Mouse (Mus musculus) cortical plate, adult 2 months (tissue): ENCODE data around the gene Scrn1.

Experiments
- CTCF ChIP-seq: fragments of 200-500 bp; IDR thresholded peaks from 2 replicates; pipeline ENCODE4 v1.5.1; 2011; ENCODE audit warnings: mild to moderate bottlenecking, control low read depth, low read length; ENCODE audit not compliant: insufficient read depth; ENCODE audit errors: extremely low read depth
- POLR2A ChIP-seq: fragments of 200-500 bp; IDR thresholded peaks from 2 replicates; pipeline ENCODE4 v1.6.1; 2011; ENCODE audit warnings: mild to moderate bottlenecking, low read length, control low read depth; ENCODE audit not compliant: insufficient read depth; ENCODE audit errors: extremely low read depth

DNA sequence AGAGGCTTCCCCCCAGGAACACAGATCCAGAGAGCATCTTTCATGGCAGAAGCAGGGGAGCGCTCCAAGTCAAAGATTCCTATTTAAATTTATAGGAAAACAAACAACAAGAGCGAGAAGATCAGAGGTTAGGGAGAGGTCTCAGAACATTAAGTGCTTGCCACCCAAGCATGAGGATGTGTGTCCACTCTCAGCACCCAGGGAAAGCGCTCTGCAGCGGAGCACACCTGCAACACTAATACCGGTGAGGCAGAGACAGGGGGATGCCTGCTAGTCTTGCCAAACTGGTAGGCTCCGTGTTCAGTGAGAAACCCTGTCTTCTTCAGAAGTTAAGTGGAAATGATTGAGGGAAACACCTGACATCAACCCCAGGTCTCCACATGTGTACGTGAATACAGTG is 26.9 kb downstream of the Scrn1 start:
- TF ChIP-seq POLR2A (no peak), CTCF (no peak)
